Mouse (Mus musculus): ENCODE measurements around the gene Tmem179. TPM values are rescaled to one million over a fixed set of nuclear protein-coding genes. Genes with fewer than 3 reads are reported as not detected.

Tmem179 gene
- total RNA-seq, 1 experiment from 2014 or later = not detected

- no peak for ATAC-seq (replicated peaks; ENCODE audit: insufficient number of reproducible peaks, low FRiP score, low TSS enrichment, poor library complexity, severe bottlenecking)
Observed at GRCm38 (mm10) chr12:112470216-112470615, 46.3 kb downstream of the Tmem179 start.

DNA sequence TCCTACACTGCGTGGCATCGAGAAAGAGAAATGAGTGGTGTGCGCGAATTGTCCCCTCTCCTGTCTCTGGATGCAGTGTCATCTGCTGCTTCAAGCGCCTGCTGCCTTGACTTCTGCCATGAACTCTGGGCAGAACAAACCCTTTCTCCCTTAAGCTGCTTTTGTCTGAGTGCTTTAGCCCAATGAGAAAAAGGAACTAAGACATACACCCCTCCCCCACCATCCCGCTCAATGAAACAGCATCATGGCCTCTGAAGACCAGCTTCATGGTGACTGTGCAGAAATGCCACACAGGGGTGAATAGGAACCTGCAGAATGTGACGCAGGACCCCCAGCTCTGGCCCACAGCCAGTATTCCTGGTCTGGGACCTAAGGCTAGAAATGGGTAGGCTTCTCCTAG is 47.2 kb downstream of the Tmem179 start:
- no peak for ATAC-seq (replicated peaks; ENCODE audit: insufficient number of reproducible peaks, low FRiP score, low TSS enrichment, poor library complexity, severe bottlenecking)

DNA sequence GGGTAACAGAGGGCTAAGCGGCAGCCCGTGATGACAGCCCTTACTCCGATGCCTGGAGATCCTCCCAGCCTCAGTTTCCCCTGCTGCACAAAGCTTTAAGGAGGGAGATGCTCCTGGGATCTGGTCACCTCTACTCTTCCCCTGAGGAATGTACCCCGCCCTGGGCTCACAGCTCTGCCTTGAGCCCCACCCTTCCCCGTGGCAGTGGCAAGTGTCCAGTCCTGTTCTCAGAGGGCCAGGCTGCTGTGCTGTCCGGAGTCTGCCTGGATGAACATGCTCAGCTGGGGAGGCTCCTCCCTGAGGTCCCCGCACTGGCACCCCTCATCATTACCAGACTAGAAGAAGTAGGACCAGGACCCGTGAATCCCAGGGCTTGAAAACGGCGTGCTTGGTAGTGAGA is 49.2 kb downstream of the Tmem179 start:
- no peak for ATAC-seq (replicated peaks; ENCODE audit: insufficient number of reproducible peaks, low FRiP score, low TSS enrichment, poor library complexity, severe bottlenecking)

GRCm38 (mm10) chr12:112465928-112466327 is 50.6 kb downstream of the Tmem179 start:
- no peak for ATAC-seq (replicated peaks; ENCODE audit: insufficient number of reproducible peaks, low FRiP score, low TSS enrichment, poor library complexity, severe bottlenecking)

DNA sequence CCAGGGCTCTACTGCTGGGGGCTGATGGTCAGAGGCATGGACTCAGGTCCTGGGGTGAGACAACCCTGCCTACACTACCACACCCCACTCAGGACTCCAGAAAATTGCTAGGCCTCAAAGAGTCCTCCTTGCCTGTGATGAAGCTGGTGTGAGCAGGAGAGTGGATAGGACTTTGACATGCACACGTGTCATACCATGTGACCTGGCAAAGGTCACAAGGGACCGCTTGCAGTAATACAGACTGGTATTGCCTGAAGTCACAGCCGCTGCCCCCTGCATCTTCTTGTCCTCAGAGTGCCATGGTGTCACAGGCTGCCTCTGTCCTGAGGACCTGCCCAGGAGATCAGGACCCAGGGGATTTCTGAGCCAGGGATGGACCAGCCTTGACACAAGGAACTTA is 52.0 kb downstream of the Tmem179 start:
- no peak for ATAC-seq (replicated peaks; ENCODE audit: insufficient number of reproducible peaks, low FRiP score, low TSS enrichment, poor library complexity, severe bottlenecking)

- no peak for ATAC-seq (replicated peaks; ENCODE audit: insufficient number of reproducible peaks, low FRiP score, low TSS enrichment, poor library complexity, severe bottlenecking)
Observed at GRCm38 (mm10) chr12:112463750-112464444, 52.6 kb downstream of the Tmem179 start.

GRCm38 (mm10) chr12:112463209-112463608 is 53.3 kb downstream of the Tmem179 start:
- ATAC-seq (replicated peaks; ENCODE audit: insufficient number of reproducible peaks, low FRiP score, low TSS enrichment, poor library complexity, severe bottlenecking) = no peak

DNA sequence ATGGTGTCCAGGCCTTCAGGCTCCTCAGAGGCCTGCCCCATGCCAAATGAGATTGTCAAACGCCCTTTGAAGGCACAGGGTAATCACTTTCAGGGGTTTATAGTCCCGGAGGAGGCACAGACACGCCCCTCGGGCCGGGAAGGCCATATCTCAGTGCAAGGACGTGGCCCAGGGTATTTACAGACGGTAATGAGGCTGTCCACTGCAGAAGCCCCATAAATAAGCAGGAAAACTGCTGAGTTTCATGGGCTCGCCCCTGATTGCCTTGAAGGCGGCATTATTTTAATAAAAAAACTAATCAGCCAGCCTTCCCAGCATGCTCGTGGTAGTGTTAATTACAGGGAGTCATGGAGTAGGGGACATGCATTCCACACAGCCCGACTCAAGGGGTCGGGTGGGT is 54.1 kb downstream of the Tmem179 start:
- no peak for ATAC-seq (replicated peaks; ENCODE audit: insufficient number of reproducible peaks, low FRiP score, low TSS enrichment, poor library complexity, severe bottlenecking)

DNA sequence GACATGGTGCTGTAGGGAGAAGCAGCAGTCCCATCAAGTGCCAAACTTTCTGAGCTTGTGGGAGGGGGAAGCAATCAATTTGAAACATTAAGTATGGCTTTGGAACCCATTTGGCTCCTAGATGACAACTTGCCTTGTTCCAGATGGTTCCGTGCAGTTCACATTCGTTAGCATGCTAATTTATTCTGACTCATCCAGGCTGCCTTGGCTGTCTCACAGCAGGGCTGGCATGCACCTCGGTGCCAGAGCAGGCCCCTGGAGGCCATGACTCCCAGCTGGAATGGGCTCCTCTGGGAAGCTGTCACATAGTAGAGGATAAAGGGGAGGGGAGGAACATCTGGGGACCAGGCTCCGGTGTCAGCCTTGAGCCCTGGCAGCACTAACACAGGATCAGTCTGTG is 58.7 kb downstream of the Tmem179 start:
- ATAC-seq (replicated peaks; ENCODE audit: insufficient number of reproducible peaks, low FRiP score, low TSS enrichment, poor library complexity, severe bottlenecking) = no peak

- no peak for ATAC-seq (replicated peaks; ENCODE audit: insufficient number of reproducible peaks, low FRiP score, low TSS enrichment, poor library complexity, severe bottlenecking)
Observed at GRCm38 (mm10) chr12:112456144-112456713, 60.3 kb downstream of the Tmem179 start.

- ATAC-seq (replicated peaks; ENCODE audit: insufficient number of reproducible peaks, low FRiP score, low TSS enrichment, poor library complexity, severe bottlenecking) = no peak
Observed at GRCm38 (mm10) chr12:112451826-112452225, 64.7 kb downstream of the Tmem179 start.

DNA sequence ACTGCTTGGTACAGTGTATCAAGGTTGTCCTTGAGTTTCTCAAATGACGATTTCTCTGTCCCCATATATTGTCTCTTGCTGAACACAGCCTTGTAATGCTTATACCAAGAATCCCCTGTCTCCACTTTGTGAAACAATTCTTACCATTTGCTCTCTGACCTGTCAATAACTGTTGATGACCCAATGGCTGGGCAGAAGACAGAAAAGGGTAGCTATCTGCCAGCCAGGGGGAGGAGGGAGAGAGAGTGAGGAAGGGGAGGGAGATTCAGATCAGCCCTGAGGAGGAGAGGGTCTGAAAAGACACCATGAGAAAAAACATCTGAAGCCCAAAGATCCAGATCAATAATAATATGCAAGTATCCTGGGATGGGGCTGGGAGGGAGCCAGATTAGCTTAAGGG is 65.2 kb downstream of the Tmem179 start:
- no peak for ATAC-seq (replicated peaks; ENCODE audit: insufficient number of reproducible peaks, low FRiP score, low TSS enrichment, poor library complexity, severe bottlenecking)

DNA sequence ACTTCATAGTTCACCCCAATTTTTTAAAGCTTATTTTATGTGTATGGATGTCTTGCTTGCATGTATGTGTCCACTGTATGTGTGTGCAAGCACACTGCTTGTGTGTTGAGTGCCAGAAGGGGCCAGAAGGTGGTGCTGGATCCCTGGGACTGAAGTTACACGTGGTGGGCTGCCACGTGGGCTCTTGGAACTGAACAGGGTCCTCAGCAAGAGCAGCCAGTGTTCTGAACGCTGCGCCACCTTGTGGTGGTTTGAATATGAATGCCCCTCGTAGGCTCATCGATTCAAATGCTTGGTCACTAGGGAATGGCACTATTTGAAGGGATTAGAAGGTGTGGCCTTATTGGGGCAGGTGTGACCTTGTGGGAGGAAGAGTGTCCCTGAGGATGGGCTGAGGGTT is 65.7 kb downstream of the Tmem179 start:
- no peak for ATAC-seq (replicated peaks; ENCODE audit: insufficient number of reproducible peaks, low FRiP score, low TSS enrichment, poor library complexity, severe bottlenecking)

Other genes with a start within 250 kb of the Tmem179 start
- gene A530016L24Rik, start 27.3 kb downstream of the Tmem179 start, total RNA-seq (2017) = not detected in 3 replicates
- 2.1 to 13.1 TPM (median 5.6 TPM) in 3 replicates for gene Inf2, start 72.0 kb upstream of the Tmem179 start, total RNA-seq (2017)
- 81.5 to 125 TPM (median 102 TPM) in 3 replicates for gene Adssl1, start 103.3 kb upstream of the Tmem179 start, total RNA-seq (2017)
- 73.4 to 154 TPM (median 84.8 TPM) in 3 replicates for gene Siva1, start 127.9 kb upstream of the Tmem179 start, total RNA-seq (2017)
- 151 to 190 TPM (median 176 TPM) in 3 replicates for gene Akt1, start 158.1 kb upstream of the Tmem179 start, total RNA-seq (2017)
- gene Zbtb42, start 162.1 kb upstream of the Tmem179 start, total RNA-seq (2017) = 4.3 to 8.3 TPM (median 5.6 TPM) in 3 replicates
- 0.29 to 0.43 TPM in 2 of 3 replicates, not detected in the other for gene Cep170b, start 203.7 kb upstream of the Tmem179 start, total RNA-seq (2017)
- 311 to 369 TPM (median 334 TPM) in 3 replicates for gene Pld4, start 243.9 kb upstream of the Tmem179 start, total RNA-seq (2017)

Measured in monocyte, adult 5-6 weeks (primary cell).